Mouse (Mus musculus): Measurements from ENCODE around the gene Cd200r3. TPM values are rescaled to one million over a fixed set of nuclear protein-coding genes. Genes with fewer than 3 reads are reported as not detected.

Gene Cd200r3
- polyA plus RNA-seq, 1 experiment, result 0.38 TPM

DNA sequence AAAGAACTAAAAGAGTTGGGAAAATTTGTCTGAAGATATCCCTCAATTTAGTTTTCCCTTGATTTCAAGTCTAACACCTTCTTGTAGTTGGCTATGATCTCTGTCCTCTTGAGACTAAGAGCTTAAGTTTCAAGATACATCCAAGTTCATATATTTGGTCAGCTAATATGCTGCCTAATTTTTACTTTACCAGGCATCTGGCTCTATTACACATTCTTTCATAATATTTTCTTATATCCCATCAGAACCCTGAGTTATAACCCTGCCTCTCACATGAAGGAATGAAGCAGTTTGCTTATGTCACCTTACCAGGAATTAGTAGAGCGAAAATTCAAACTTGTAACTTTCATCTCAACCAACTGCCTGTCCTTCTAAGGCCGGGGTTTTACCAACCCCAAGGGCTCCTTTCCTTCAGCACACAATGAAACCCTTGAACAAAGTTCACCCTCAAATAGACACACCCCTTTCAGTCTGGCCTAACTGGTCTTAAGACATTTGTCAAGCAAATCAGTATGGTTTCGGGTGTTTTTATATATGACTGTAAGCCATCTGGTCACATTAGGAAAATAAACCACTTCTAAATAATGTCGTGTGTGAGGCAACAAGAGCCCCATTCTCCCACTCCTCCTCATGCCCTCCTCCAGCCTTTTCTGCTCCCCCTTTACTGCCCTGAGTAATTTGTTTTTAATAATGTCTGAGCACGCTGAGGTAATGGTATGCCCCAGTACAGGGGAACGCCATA lies 33.6 kb downstream of the Cd200r3 start:
- H3K27ac ChIP-seq (ENCODE audit: control insufficient read depth, insufficient read depth, low read length), result no peak overlapping the region
- no peaks in the 10 kb centered on the region for H3K36me3 ChIP-seq (ENCODE audit: control insufficient read depth, insufficient read depth, low read length)
- no peak overlapping the region for H3K4me3 ChIP-seq (ENCODE audit: control insufficient read depth, insufficient read depth, low read length)
- TF ChIP-seq CTCF (IDR thresholded peaks at IDR 0.05; ENCODE audit: borderline replicate concordance, control insufficient read depth, extremely low read depth, insufficient read depth, low read length, poor library complexity), result no peak
- TF ChIP-seq POLR2A (IDR thresholded peaks at IDR 0.05; ENCODE audit: control insufficient read depth, extremely low read depth, insufficient read depth, low read length, poor library complexity), result no peak
- 94% methylated on average over 6 of the region's 6 CpGs for WGBS
- no peaks in the 10 kb centered on the region for H3K27me3 ChIP-seq (ENCODE audit: control insufficient read depth, insufficient read depth, low read length)
- no peaks in the 10 kb centered on the region for H3K4me1 ChIP-seq (replicated peaks; ENCODE audit: control insufficient read depth, insufficient read depth, low read length)
- no peak for DNase-seq

DNA sequence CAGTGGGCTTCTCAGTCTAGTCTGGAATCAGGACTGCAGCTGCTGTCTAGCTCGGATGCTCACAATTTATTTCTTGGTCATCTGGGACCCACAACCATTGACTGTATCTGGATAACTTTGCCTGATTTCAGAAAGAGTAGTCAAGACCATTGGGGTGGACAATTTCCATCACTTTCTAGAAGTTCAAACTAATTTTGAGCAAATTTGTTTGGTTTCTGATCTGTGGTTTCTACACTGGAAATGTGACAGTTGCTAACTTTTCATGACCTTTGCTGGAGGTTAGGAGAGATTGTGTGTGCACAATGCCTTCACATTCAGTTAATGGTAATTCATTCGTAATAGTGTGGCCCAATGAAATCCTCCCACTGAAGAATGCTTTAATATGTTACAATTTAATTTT lies 34.7 kb downstream of the Cd200r3 start:
- Histone ChIP-seq H3K36me3 (ENCODE audit: control insufficient read depth, insufficient read depth, low read length) (no peaks in the 10 kb centered on the region), H3K27ac (ENCODE audit: control insufficient read depth, insufficient read depth, low read length) (no peak overlapping the region), H3K4me1 (replicated peaks; ENCODE audit: control insufficient read depth, insufficient read depth, low read length) (no peaks in the 10 kb centered on the region), H3K4me3 (ENCODE audit: control insufficient read depth, insufficient read depth, low read length) (no peak overlapping the region), H3K27me3 (ENCODE audit: control insufficient read depth, insufficient read depth, low read length) (no peaks in the 10 kb centered on the region)
- WGBS, result 91% methylated on average over 2 of the region's 2 CpGs
- no peak for DNase-seq
- no peak for TF ChIP-seq CTCF (IDR thresholded peaks at IDR 0.05; ENCODE audit: borderline replicate concordance, control insufficient read depth, extremely low read depth, insufficient read depth, low read length, poor library complexity)
- no peak for TF ChIP-seq POLR2A (IDR thresholded peaks at IDR 0.05; ENCODE audit: control insufficient read depth, extremely low read depth, insufficient read depth, low read length, poor library complexity)

DNA sequence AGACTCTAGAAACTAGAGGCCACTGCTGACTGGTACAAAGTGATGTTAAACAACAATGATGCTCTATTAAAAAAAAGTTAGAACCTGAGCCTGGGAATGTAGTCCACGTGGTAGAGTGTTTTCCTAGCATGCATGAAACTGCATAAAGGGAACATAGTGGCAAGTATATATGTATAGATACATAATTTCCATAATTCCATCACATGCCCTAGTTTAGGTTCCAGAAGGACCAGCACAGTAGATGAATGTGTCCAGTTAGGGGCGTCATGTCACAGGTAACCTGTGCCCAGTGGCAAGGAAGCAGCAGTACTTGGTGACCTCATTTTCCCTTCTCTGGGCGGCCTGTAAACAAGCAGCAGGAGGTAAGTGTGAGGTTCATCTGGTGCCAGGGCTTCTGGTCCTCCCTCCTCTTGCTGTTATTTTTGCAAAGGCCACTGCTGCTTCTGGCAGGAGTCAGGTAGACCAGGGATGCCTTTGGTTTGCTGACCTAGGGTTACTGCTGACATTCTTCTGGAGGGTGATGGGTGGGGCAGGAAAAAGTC lies 35.9 kb downstream of the Cd200r3 start:
- no peak overlapping the region for H3K27ac ChIP-seq (ENCODE audit: control insufficient read depth, insufficient read depth, low read length)
- no peaks in the 10 kb centered on the region for H3K27me3 ChIP-seq (ENCODE audit: control insufficient read depth, insufficient read depth, low read length)

DNA sequence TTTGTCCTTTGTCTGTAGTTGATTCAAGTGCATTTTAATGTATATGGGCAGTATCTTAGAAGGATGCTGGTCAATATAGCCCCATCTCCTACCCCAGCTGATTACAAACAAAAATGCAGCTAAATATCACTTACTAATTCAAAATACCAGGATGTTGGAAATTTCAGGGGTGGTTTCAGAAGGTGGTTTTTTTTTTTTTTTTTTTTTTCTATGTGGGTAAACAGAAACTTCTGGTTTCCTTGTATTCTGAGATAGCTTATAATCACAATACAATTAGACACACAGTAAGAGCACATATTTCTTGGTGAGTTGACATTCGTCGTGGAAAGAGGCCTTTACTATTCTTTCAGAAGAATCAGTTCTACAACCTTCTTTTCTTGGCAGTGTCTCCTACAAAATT lies 39.5 kb downstream of the Cd200r3 start:
- WGBS, result 52% methylated on average over 2 of the region's 2 CpGs
- no peaks in the 10 kb centered on the region for H3K4me1 ChIP-seq (replicated peaks; ENCODE audit: control insufficient read depth, insufficient read depth, low read length)
- no peak for TF ChIP-seq CTCF (IDR thresholded peaks at IDR 0.05; ENCODE audit: borderline replicate concordance, control insufficient read depth, extremely low read depth, insufficient read depth, low read length, poor library complexity)
- no peak for TF ChIP-seq POLR2A (IDR thresholded peaks at IDR 0.05; ENCODE audit: control insufficient read depth, extremely low read depth, insufficient read depth, low read length, poor library complexity)
- no peak overlapping the region for H3K4me3 ChIP-seq (ENCODE audit: control insufficient read depth, insufficient read depth, low read length)
- H3K27me3 ChIP-seq (ENCODE audit: control insufficient read depth, insufficient read depth, low read length), result no peaks in the 10 kb centered on the region
- H3K36me3 ChIP-seq (ENCODE audit: control insufficient read depth, insufficient read depth, low read length), result no peaks in the 10 kb centered on the region
- DNase-seq, result no peak
- H3K27ac ChIP-seq (ENCODE audit: control insufficient read depth, insufficient read depth, low read length), result no peak overlapping the region

More for the DNA sequence above, 35.9 kb downstream of the Cd200r3 start:
- Histone ChIP-seq H3K4me1 (replicated peaks; ENCODE audit: control insufficient read depth, insufficient read depth, low read length) (no peaks in the 10 kb centered on the region), H3K4me3 (ENCODE audit: control insufficient read depth, insufficient read depth, low read length) (no peak overlapping the region), H3K36me3 (ENCODE audit: control insufficient read depth, insufficient read depth, low read length) (no peaks in the 10 kb centered on the region)
- DNase-seq, result no peak
- 91% methylated on average over 3 of the region's 3 CpGs for WGBS
- TF ChIP-seq CTCF (IDR thresholded peaks at IDR 0.05; ENCODE audit: borderline replicate concordance, control insufficient read depth, extremely low read depth, insufficient read depth, low read length, poor library complexity), result no peak
- TF ChIP-seq POLR2A (IDR thresholded peaks at IDR 0.05; ENCODE audit: control insufficient read depth, extremely low read depth, insufficient read depth, low read length, poor library complexity), result no peak

DNA sequence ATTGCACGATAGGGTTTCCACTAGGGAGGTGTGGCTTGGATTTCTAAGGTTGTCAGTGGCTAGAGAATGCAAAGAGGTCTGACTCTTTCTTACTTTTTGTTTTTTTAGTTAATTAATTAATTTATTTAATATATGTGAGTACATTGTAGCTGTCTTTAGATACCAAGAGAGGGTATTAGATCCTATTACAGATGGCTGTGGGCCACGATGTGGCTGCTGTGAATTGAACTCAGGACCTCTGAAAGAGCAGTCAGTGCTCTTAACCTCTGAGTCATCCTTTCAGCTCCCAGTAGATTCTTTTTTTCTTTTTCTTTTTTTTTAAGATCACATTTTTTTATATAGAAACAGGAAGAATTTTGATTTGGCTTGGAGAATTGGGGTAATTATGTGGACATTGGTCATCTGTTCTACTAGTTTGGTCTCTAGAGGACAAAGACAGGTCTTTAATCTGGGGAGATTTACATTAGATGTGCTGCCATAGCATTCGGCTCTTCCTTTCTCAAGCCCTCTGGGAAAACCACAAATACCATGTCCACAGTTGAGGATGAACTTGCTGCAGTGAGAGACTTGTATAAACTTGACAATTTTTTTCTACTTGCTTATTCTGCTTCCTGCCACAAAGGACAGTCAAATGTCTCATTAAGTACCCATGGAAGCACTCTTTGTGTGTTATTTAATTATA lies 40.0 kb downstream of the Cd200r3 start:
- TF ChIP-seq CTCF (IDR thresholded peaks at IDR 0.05; ENCODE audit: borderline replicate concordance, control insufficient read depth, extremely low read depth, insufficient read depth, low read length, poor library complexity), result no peak
- no peak for TF ChIP-seq POLR2A (IDR thresholded peaks at IDR 0.05; ENCODE audit: control insufficient read depth, extremely low read depth, insufficient read depth, low read length, poor library complexity)
- no peak overlapping the region for H3K27ac ChIP-seq (ENCODE audit: control insufficient read depth, insufficient read depth, low read length)
- no peak overlapping the region for H3K4me3 ChIP-seq (ENCODE audit: control insufficient read depth, insufficient read depth, low read length)
- 66% methylated on average over 3 of the region's 3 CpGs for whole genome bisulfite sequencing
- DNase-seq, result no peak
- H3K27me3 ChIP-seq (ENCODE audit: control insufficient read depth, insufficient read depth, low read length), result no peaks in the 10 kb centered on the region
- no peaks in the 10 kb centered on the region for H3K36me3 ChIP-seq (ENCODE audit: control insufficient read depth, insufficient read depth, low read length)
- no peaks in the 10 kb centered on the region for H3K4me1 ChIP-seq (replicated peaks; ENCODE audit: control insufficient read depth, insufficient read depth, low read length)

DNA sequence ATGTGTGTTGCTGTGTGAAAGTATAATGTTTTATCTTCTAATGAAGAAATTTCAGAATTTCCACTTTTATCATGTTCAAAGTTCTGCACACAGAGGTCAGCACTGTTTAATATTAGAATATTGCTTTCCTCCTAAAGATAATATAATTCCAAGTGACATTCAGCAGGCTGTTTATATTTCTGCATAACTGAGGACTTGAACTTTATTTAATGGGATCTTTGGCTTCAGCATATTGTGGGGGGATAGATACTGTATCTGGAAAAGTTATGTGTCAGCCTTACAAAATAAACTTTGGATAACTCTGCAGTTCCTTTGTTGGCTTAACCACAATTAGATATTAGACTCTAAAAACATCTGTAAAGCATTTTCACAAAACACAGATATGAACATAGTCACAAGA lies 40.6 kb downstream of the Cd200r3 start:
- DNase-seq, result no peak
- Histone ChIP-seq H3K27me3 (ENCODE audit: control insufficient read depth, insufficient read depth, low read length) (no peaks in the 10 kb centered on the region), H3K4me3 (ENCODE audit: control insufficient read depth, insufficient read depth, low read length) (no peak overlapping the region), H3K27ac (ENCODE audit: control insufficient read depth, insufficient read depth, low read length) (no peak overlapping the region), H3K36me3 (ENCODE audit: control insufficient read depth, insufficient read depth, low read length) (no peaks in the 10 kb centered on the region), H3K4me1 (replicated peaks; ENCODE audit: control insufficient read depth, insufficient read depth, low read length) (no peaks in the 10 kb centered on the region)
- TF ChIP-seq CTCF (IDR thresholded peaks at IDR 0.05; ENCODE audit: borderline replicate concordance, control insufficient read depth, extremely low read depth, insufficient read depth, low read length, poor library complexity) (no peak), POLR2A (IDR thresholded peaks at IDR 0.05; ENCODE audit: control insufficient read depth, extremely low read depth, insufficient read depth, low read length, poor library complexity) (no peak)
